Mouse (Mus musculus) liver, adult 2 months (tissue): ENCODE results near the gene Camk2n2. TPM values are rescaled to one million over a fixed set of nuclear protein-coding genes. Genes with fewer than 3 reads are reported as not detected.
A peak's percentile ranks its signal among the peaks of the same experiment; 100 is the strongest.

Source experiments
- DNase-seq: peaks from one replicate; pipeline ENCODE4 v3.0.0-alpha.2; 2011; ENCODE audit warnings: low read depth, low spot score; ENCODE audit errors: extremely low read depth
- H3K27ac ChIP-seq: fragments of 200-500 bp; replicated peaks from 2 replicates; pipeline ENCODE4 v1.5.1; 2012; ENCODE audit warnings: low read depth, mild to moderate bottlenecking, control low read depth, inconsistent platforms, low read length; ENCODE audit not compliant: insufficient read depth
- H3K27me3 ChIP-seq: fragments of 200-500 bp; 2 replicates; pipeline ENCODE4 v1.6.1; 2012; ENCODE audit warnings: mild to moderate bottlenecking, moderate library complexity, low read length, inconsistent platforms; ENCODE audit not compliant: control insufficient read depth, insufficient read depth
- H3K36me3 ChIP-seq: fragments of 200-500 bp; 2 replicates; pipeline ENCODE4 v1.6.1; 2012; ENCODE audit warnings: low read length, inconsistent platforms; ENCODE audit not compliant: control insufficient read depth, insufficient read depth
- H3K4me1 ChIP-seq: fragments of 200-500 bp; 2 replicates; pipeline ENCODE4 v1.6.1; 2011; ENCODE audit warnings: low read length; ENCODE audit not compliant: control insufficient read depth, insufficient read depth
- H3K4me3 ChIP-seq: fragments of 200-500 bp; 2 replicates; pipeline ENCODE4 v1.5.1; 2011; ENCODE audit warnings: low read depth, mild to moderate bottlenecking, control low read depth, low read length, moderate library complexity; ENCODE audit not compliant: insufficient read depth
- H3K79me2 ChIP-seq: fragments of 200-500 bp; 2 replicates; pipeline ENCODE4 v1.6.1; 2012; ENCODE audit warnings: inconsistent platforms, mild to moderate bottlenecking, low read length, moderate library complexity; ENCODE audit not compliant: control insufficient read depth, insufficient read depth
- H3K9ac ChIP-seq: fragments of 200-500 bp; 2 replicates; pipeline ENCODE4 v1.6.1; 2012; ENCODE audit warnings: low read depth, mild to moderate bottlenecking, control low read depth, inconsistent platforms, low read length
- CTCF ChIP-seq: fragments of 200-500 bp; IDR thresholded peaks from 2 replicates; pipeline ENCODE4 v1.5.1; 2011; ENCODE audit warnings: low read depth, low read length, control low read depth
- POLR2A ChIP-seq: fragments of 200-500 bp; IDR thresholded peaks from 2 replicates; pipeline ENCODE4 v1.6.1; 2011; ENCODE audit warnings: low read length, control low read depth; ENCODE audit not compliant: insufficient read depth; ENCODE audit errors: extremely low read depth
- WGBS: fragments of 180-500 bp; shearing (Covaris S2); methylation state at CpG from one replicate; pipeline ENCODE4 v1.1.7; 2018; 5-methylcytosine and 5-hydroxymethylcytosine counted together
- polyA plus RNA-seq: library from polyadenylated mRNA; depleted of rRNA; stranded (reverse); fragments of >200 nt; gene quantifications from 2 replicates; pipeline ENCODE4 v1.2.3, GENCODE M21; 2012
- total RNA-seq: library from RNA; depleted of rRNA; stranded (reverse); fragments of >200 nt; gene quantifications from 2 replicates; pipeline ENCODE4 v1.2.3, GENCODE M21; 2014

The Camk2n2 gene
- total and polyA plus RNA-seq, 2 experiments, result 0.18 to 2.3 TPM

- no peak for DNase-seq
- 13% methylated on average over 54 of the region's 54 CpGs for WGBS
- no peaks in the 10 kb centered on the region for H3K79me2 ChIP-seq
- H3K27ac ChIP-seq, result no peak within 1 kb of the TSS
- no peaks in the 10 kb centered on the region for H3K36me3 ChIP-seq
- H3K9ac ChIP-seq, result no peak within 1 kb of the TSS
- peaks cover 7% of the 10 kb centered on the region; the same call in 1 of the 2 replicates for H3K27me3 ChIP-seq
- H3K4me3 ChIP-seq, result peak within 1 kb of the TSS; percentile 5; the same call in 1 of the 2 replicates
- H3K4me1 ChIP-seq, result no peaks in the 10 kb centered on the region
- TF ChIP-seq POLR2A (no peak), CTCF (no peak)
Measured at GRCm38 (mm10) chr16:20629731-20630634, 8.9 kb upstream of the Camk2n2 start, which contains the start of gene Ece2. TSS of gene Ece2 (plus strand) at chr16:20629828.

GRCm38 (mm10) chr16:20628871-20629391, 7.8 kb upstream of the Camk2n2 start:
- no peak for DNase-seq

DNA sequence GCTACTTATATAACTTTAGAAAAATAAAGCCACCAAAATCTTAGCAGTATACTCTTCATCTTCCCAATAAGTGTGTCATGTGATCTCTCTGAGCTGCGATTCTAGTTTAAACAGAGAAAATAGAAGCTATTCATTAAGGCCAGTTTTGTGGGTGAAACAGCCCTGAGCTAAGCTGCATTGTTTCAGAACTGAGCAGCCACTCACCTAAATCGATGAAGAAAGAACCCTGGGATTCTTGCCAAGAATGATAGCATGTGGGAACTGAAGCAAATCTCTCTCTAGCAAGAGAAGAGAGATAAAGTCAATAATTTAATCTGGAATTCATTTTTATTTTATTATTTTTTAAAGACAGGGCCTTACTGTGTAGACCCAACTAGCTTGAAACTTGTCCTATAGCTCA, 2.1 kb upstream of the Camk2n2 start:
- Histone ChIP-seq H3K9ac (no peak overlapping the region), H3K36me3 (no peaks in the 10 kb centered on the region), H3K27ac (no peak overlapping the region), H3K79me2 (no peaks in the 10 kb centered on the region), H3K4me3 (no peak overlapping the region), H3K4me1 (peaks cover 8% of the 10 kb centered on the region), H3K27me3 (no peaks in the 10 kb centered on the region)
- DNase-seq, result peak; percentile 21
- 40% methylated on average over 2 of the region's 2 CpGs for WGBS
- TF ChIP-seq CTCF, result no peak
- no peak for TF ChIP-seq POLR2A

More at GRCm38 (mm10) chr16:20628871-20629391, 7.8 kb upstream of the Camk2n2 start:
- 68% methylated on average over 11 of the region's 11 CpGs for WGBS
- Histone ChIP-seq H3K4me3 (no peak overlapping the region), H3K4me1 (no peaks in the 10 kb centered on the region), H3K27me3 (peaks cover 7% of the 10 kb centered on the region; the same call in 1 of the 2 replicates), H3K27ac (no peak overlapping the region), H3K36me3 (no peaks in the 10 kb centered on the region), H3K9ac (no peak overlapping the region), H3K79me2 (no peaks in the 10 kb centered on the region)
- TF ChIP-seq POLR2A, result no peak
- TF ChIP-seq CTCF, result no peak

DNA sequence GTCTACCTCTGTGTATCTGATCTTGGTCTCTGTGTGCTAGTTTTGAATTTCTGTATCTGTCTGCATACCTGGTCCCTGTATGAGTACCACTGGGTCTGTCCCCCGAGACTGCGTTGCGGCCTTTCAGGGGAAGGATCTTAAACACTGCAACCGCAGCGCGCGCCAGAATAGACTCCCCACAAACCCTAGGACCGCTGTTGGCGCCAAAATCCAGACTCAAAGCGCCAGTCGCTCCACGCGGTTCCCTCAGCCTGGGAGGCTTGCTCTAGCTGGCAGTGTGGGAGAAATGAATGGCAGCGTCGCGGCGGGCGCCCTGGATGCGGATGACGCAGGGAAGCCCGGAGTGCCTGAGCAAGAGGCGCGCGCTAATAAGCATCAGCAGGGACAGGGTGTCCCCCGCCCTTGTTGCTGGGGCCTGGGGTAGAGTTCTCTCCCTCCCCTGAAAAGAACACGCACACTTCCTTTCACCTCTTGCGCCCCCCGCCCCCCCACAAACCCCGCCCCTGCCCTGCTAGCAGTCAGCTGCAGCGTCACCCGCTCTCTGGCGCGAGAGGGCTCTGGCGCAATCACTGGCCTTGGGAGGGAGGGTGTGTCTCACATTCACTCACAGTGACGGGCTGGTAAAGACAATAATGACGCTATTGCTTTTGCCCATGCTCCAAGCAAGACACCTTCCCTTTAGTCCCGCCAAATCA, 1.1 kb upstream of the Camk2n2 start:
- Histone ChIP-seq H3K36me3 (no peaks in the 10 kb centered on the region), H3K79me2 (no peaks in the 10 kb centered on the region), H3K9ac (peak overlapping the region; percentile 1), H3K4me3 (peak overlapping the region; percentile 84), H3K27me3 (no peaks in the 10 kb centered on the region), H3K27ac (no peak overlapping the region), H3K4me1 (peaks cover 8% of the 10 kb centered on the region)
- TF ChIP-seq CTCF (no peak), POLR2A (no peak)
- DNase-seq, result peak; percentile 65
- under 1% methylated on average over 37 of the region's 37 CpGs for WGBS

DNA sequence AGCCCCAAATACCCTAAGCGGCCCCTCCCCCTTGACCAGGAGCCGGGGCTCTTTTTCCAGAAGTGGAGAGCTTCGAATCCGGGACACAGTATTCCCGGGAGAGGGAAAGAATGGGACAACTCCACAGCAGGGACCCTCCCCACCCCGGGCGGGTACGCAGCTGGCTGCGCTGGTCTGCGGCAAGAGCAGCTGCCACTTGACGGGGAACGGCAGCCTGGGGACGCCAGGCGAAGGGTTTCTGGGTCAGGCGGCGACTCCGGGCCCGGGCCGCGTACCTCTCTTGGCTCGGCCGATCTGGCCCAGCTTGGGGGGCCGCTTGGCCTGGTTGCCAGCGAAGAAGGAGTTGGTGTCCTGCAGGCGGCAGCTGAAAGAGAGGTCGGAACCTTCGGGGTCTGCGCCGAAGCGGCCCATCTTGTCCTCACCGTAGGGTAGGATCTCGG, 316 bp downstream of the Camk2n2 start:
- no peak for DNase-seq
- WGBS, result 1% methylated on average over 32 of the region's 32 CpGs
- no peaks in the 10 kb centered on the region for H3K27me3 ChIP-seq

More for the DNA sequence above, 316 bp downstream of the Camk2n2 start:
- Histone ChIP-seq H3K79me2 (no peaks in the 10 kb centered on the region), H3K4me3 (peak overlapping the region; percentile 84), H3K4me1 (peaks cover 8% of the 10 kb centered on the region), H3K36me3 (no peaks in the 10 kb centered on the region), H3K27ac (no peak overlapping the region), H3K9ac (peak overlapping the region; percentile 72)
- TF ChIP-seq CTCF (no peak), POLR2A (no peak)
